Mouse (Mus musculus): Measurements from ENCODE around the gene Egfr.

DNA sequence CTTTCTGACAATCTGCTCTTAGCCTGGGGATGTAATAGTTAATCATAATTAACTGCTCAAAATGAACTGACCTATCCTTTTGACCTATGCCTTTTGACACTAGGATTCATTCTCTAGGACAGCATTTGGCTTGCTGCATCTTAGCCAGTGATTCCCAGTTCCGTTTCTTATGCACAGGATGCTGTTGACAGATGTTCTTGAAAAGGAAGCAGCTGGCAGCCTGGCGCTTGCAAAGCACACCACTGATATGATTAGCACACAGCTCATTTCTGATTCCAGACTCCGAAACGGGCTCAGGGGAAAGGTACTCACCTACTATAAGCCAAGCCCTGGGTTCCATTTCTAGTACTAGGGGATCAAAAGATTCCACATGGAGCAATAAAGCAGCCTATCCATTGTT is 20.7 kb downstream of the Egfr start:
- TF ChIP-seq CTCF (IDR thresholded peaks at IDR 0.05; ENCODE audit: borderline replicate concordance, extremely low read depth, insufficient read depth, insufficient read length) (no peak), POLR2A (IDR thresholded peaks at IDR 0.05; ENCODE audit: borderline replicate concordance, extremely low read depth, insufficient read depth, insufficient read length, poor library complexity, severe bottlenecking) (no peak)
